Mouse (Mus musculus): Measurements from ENCODE around the gene Stx1a. TPM values are rescaled to one million over a fixed set of nuclear protein-coding genes. Genes with fewer than 3 reads are reported as not detected.

The Stx1a gene
- polyA plus RNA-seq, 1 experiment from 2014 or later: 12.5 TPM

GRCm38 (mm10) chr5:135029007-135029854, 5.9 kb downstream of the Stx1a start:
- no peak; the same call in 1 of the 2 replicates for ATAC-seq (ENCODE audit: insufficient read depth, low FRiP score)
- H3K27me3 ChIP-seq (ENCODE audit: control insufficient read depth, insufficient read depth, low read length): no peaks in the 10 kb centered on the region
- H3K4me3 ChIP-seq (replicated peaks; ENCODE audit: low read length): peak overlapping the region; percentile 10; the same call in 1 of the 2 replicates
- peak overlapping the region; percentile 14; the same call in 1 of the 2 replicates for H3K27ac ChIP-seq (ENCODE audit: low read length)
- no peaks in the 10 kb centered on the region for H3K36me3 ChIP-seq (ENCODE audit: control insufficient read depth, insufficient read depth, low read length)
- peaks cover 33% of the 10 kb centered on the region for H3K4me1 ChIP-seq (ENCODE audit: control insufficient read depth, insufficient read depth, low read length)
- peak overlapping the region; percentile 57; the same call in 1 of the 2 replicates for H3K9ac ChIP-seq (ENCODE audit: low read length)
- H3K4me2 ChIP-seq (ENCODE audit: low read depth, low read length): peak overlapping the region; percentile 23; the same call in 1 of the 2 replicates
- WGBS: 33% methylated on average over 18 of the region's 18 CpGs
- no peaks in the 10 kb centered on the region for H3K9me3 ChIP-seq (replicated peaks; ENCODE audit: control insufficient read depth, low read length)

GRCm38 (mm10) chr5:135032581-135032980, 9.3 kb downstream of the Stx1a start:
- no peak for ATAC-seq (ENCODE audit: insufficient read depth, low FRiP score)
- Histone ChIP-seq H3K27me3 (ENCODE audit: control insufficient read depth, insufficient read depth, low read length) (no peaks in the 10 kb centered on the region), H3K4me3 (replicated peaks; ENCODE audit: low read length) (no peak overlapping the region), H3K9me3 (replicated peaks; ENCODE audit: control insufficient read depth, low read length) (no peaks in the 10 kb centered on the region), H3K27ac (ENCODE audit: low read length) (no peak overlapping the region), H3K4me2 (ENCODE audit: low read depth, low read length) (no peak overlapping the region), H3K9ac (ENCODE audit: low read length) (no peak overlapping the region), H3K4me1 (ENCODE audit: control insufficient read depth, insufficient read depth, low read length) (peaks cover 13% of the 10 kb centered on the region), H3K36me3 (ENCODE audit: control insufficient read depth, insufficient read depth, low read length) (no peaks in the 10 kb centered on the region)
- 92% methylated on average over 5 of the region's 5 CpGs for WGBS

- Histone ChIP-seq H3K36me3 (ENCODE audit: control insufficient read depth, insufficient read depth, low read length) (0 out of 2 replicates have a peak, but pooled peaks cover 3% of the 10 kb centered on the region), H3K27me3 (ENCODE audit: control insufficient read depth, insufficient read depth, low read length) (no peaks in the 10 kb centered on the region), H3K9ac (ENCODE audit: low read length) (no peak overlapping the region), H3K4me1 (ENCODE audit: control insufficient read depth, insufficient read depth, low read length) (peaks cover under 1% of the 10 kb centered on the region; the same call in 1 of the 2 replicates), H3K9me3 (replicated peaks; ENCODE audit: control insufficient read depth, low read length) (no peaks in the 10 kb centered on the region), H3K4me2 (ENCODE audit: low read depth, low read length) (no peak overlapping the region), H3K27ac (ENCODE audit: low read length) (no peak overlapping the region), H3K4me3 (replicated peaks; ENCODE audit: low read length) (no peak overlapping the region)
- no peak for ATAC-seq (ENCODE audit: insufficient read depth, low FRiP score)
- WGBS: 91% methylated on average over 2 of the region's 2 CpGs
Measured at GRCm38 (mm10) chr5:135034593-135034992, 11.3 kb downstream of the Stx1a start.

- no peak overlapping the region for H3K4me3 ChIP-seq (replicated peaks; ENCODE audit: low read length)
- no peaks in the 10 kb centered on the region for H3K4me1 ChIP-seq (ENCODE audit: control insufficient read depth, insufficient read depth, low read length)
- no peaks in the 10 kb centered on the region for H3K27me3 ChIP-seq (ENCODE audit: control insufficient read depth, insufficient read depth, low read length)
- no peak for ATAC-seq (ENCODE audit: insufficient read depth, low FRiP score)
- H3K27ac ChIP-seq (ENCODE audit: low read length): no peak overlapping the region
- no peak overlapping the region for H3K4me2 ChIP-seq (ENCODE audit: low read depth, low read length)
- no peaks in the 10 kb centered on the region for H3K9me3 ChIP-seq (replicated peaks; ENCODE audit: control insufficient read depth, low read length)
- 62% methylated on average over 18 of the region's 18 CpGs for WGBS
- H3K9ac ChIP-seq (ENCODE audit: low read length): no peak overlapping the region
- H3K36me3 ChIP-seq (ENCODE audit: control insufficient read depth, insufficient read depth, low read length): 0 out of 2 replicates have a peak, but pooled peaks cover 3% of the 10 kb centered on the region
Measured at GRCm38 (mm10) chr5:135035608-135036359, 12.5 kb downstream of the Stx1a start.

DNA sequence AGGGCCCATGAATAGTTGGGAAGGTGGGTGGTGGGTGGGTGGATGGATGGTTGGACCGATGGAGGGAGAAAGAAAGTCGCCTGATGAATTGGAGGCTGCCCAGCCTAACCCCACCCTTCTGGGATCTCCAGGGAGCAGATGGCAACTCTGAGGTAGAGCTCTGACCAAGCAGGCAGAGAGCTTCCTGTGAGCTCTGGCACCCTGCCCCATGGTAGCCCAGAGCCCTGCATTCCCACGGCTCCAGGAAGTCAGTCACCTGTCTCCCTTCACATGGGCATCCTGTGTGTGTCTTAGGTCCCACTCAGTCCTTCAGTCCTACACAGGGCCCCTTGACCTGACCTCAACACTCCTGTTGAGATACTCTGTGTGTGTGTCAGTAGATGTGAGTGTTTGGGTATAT, 14.7 kb downstream of the Stx1a start:
- Histone ChIP-seq H3K9me3 (replicated peaks; ENCODE audit: control insufficient read depth, low read length) (no peaks in the 10 kb centered on the region), H3K27ac (ENCODE audit: low read length) (no peak overlapping the region), H3K4me3 (replicated peaks; ENCODE audit: low read length) (no peak overlapping the region), H3K9ac (ENCODE audit: low read length) (no peak overlapping the region), H3K36me3 (ENCODE audit: control insufficient read depth, insufficient read depth, low read length) (0 out of 2 replicates have a peak, but pooled peaks cover 3% of the 10 kb centered on the region), H3K4me1 (ENCODE audit: control insufficient read depth, insufficient read depth, low read length) (no peaks in the 10 kb centered on the region), H3K4me2 (ENCODE audit: low read depth, low read length) (no peak overlapping the region), H3K27me3 (ENCODE audit: control insufficient read depth, insufficient read depth, low read length) (no peaks in the 10 kb centered on the region)
- 84% methylated on average over 3 of the region's 3 CpGs for WGBS
- no peak for ATAC-seq (ENCODE audit: insufficient read depth, low FRiP score)

GRCm38 (mm10) chr5:135039541-135039940, 16.3 kb downstream of the Stx1a start:
- no peak overlapping the region for H3K4me2 ChIP-seq (ENCODE audit: low read depth, low read length)
- no peak for ATAC-seq (ENCODE audit: insufficient read depth, low FRiP score)
- H3K9ac ChIP-seq (ENCODE audit: low read length): no peak overlapping the region
- 82% methylated on average over 9 of the region's 9 CpGs for WGBS
- no peaks in the 10 kb centered on the region for H3K9me3 ChIP-seq (replicated peaks; ENCODE audit: control insufficient read depth, low read length)
- no peak overlapping the region for H3K4me3 ChIP-seq (replicated peaks; ENCODE audit: low read length)
- H3K36me3 ChIP-seq (ENCODE audit: control insufficient read depth, insufficient read depth, low read length): 0 out of 2 replicates have a peak, but pooled peaks cover 3% of the 10 kb centered on the region
- no peaks in the 10 kb centered on the region for H3K27me3 ChIP-seq (ENCODE audit: control insufficient read depth, insufficient read depth, low read length)
- H3K4me1 ChIP-seq (ENCODE audit: control insufficient read depth, insufficient read depth, low read length): no peaks in the 10 kb centered on the region
- H3K27ac ChIP-seq (ENCODE audit: low read length): no peak overlapping the region

GRCm38 (mm10) chr5:135040059-135040458, 16.8 kb downstream of the Stx1a start:
- Histone ChIP-seq H3K9me3 (replicated peaks; ENCODE audit: control insufficient read depth, low read length) (no peaks in the 10 kb centered on the region), H3K27ac (ENCODE audit: low read length) (no peak overlapping the region), H3K4me3 (replicated peaks; ENCODE audit: low read length) (no peak overlapping the region), H3K9ac (ENCODE audit: low read length) (no peak overlapping the region), H3K27me3 (ENCODE audit: control insufficient read depth, insufficient read depth, low read length) (no peaks in the 10 kb centered on the region), H3K36me3 (ENCODE audit: control insufficient read depth, insufficient read depth, low read length) (0 out of 2 replicates have a peak, but pooled peaks cover 8% of the 10 kb centered on the region), H3K4me2 (ENCODE audit: low read depth, low read length) (no peak overlapping the region), H3K4me1 (ENCODE audit: control insufficient read depth, insufficient read depth, low read length) (no peaks in the 10 kb centered on the region)
- no peak for ATAC-seq (ENCODE audit: insufficient read depth, low FRiP score)
- 57% methylated on average over 6 of the region's 6 CpGs for WGBS

DNA sequence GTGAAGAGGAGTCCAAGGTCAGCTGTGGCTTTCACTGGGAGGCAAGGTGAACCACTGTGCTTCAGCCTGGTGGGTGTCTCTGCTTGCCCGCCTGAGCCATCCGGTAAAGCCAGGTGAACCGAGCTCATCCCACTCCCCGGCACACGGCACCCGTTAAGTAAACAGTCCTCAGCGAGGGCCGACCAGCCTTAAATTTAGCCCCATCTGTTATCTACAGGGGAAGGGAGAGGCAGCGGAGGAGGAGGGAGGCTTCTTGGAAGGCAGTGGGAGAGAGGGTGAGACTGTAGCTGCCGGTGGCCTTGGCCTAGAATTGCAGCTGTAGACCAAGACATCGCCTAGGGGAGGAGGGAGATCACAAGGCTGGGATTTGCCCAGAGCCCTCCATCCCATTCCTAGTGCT, 17.5 kb downstream of the Stx1a start:
- 32% methylated on average over 11 of the region's 11 CpGs for WGBS
- Histone ChIP-seq H3K9me3 (replicated peaks; ENCODE audit: control insufficient read depth, low read length) (no peaks in the 10 kb centered on the region), H3K36me3 (ENCODE audit: control insufficient read depth, insufficient read depth, low read length) (0 out of 2 replicates have a peak, but pooled peaks cover 8% of the 10 kb centered on the region), H3K27ac (ENCODE audit: low read length) (no peak overlapping the region), H3K9ac (ENCODE audit: low read length) (no peak overlapping the region), H3K27me3 (ENCODE audit: control insufficient read depth, insufficient read depth, low read length) (no peaks in the 10 kb centered on the region), H3K4me2 (ENCODE audit: low read depth, low read length) (no peak overlapping the region), H3K4me3 (replicated peaks; ENCODE audit: low read length) (no peak overlapping the region), H3K4me1 (ENCODE audit: control insufficient read depth, insufficient read depth, low read length) (no peaks in the 10 kb centered on the region)
- no peak for ATAC-seq (ENCODE audit: insufficient read depth, low FRiP score)
